Mouse (Mus musculus) neural tube, embryonic 14.5 days (tissue): ENCODE results near the gene Als2cr12. TPM values are rescaled to one million over a fixed set of nuclear protein-coding genes. Genes with fewer than 3 reads are reported as not detected.

Source experiments
- ATAC-seq: fragments of 200-750 bp; cut with Nextera tagmentation; 2 replicates; pipeline ENCODE4 v1.8.0; 2017; ENCODE audit warnings: low read depth, mild to moderate bottlenecking, moderate TSS enrichment, moderate library complexity
- H3K27ac ChIP-seq: fragments of 300-500 bp; sonication (generic); 2 replicates; pipeline ENCODE4 v1.5.1; 2014; ENCODE audit warnings: low read depth, mild to moderate bottlenecking, control low read depth, low read length, moderate library complexity, mixed read lengths
- H3K27me3 ChIP-seq: fragments of 300-500 bp; sonication (generic); 2 replicates; pipeline ENCODE4 v1.6.1; 2014; ENCODE audit warnings: low read length; ENCODE audit not compliant: control insufficient read depth, insufficient read depth
- H3K36me3 ChIP-seq: fragments of 300-500 bp; sonication (generic); 2 replicates; pipeline ENCODE4 v1.6.1; 2014; ENCODE audit warnings: low read length, mixed read lengths; ENCODE audit not compliant: control insufficient read depth, insufficient read depth
- H3K4me1 ChIP-seq: fragments of 300-500 bp; sonication (generic); 2 replicates; pipeline ENCODE4 v1.6.1; 2014; ENCODE audit warnings: low read length; ENCODE audit not compliant: control insufficient read depth, insufficient read depth
- H3K4me2 ChIP-seq: fragments of 300-500 bp; sonication (generic); 2 replicates; pipeline ENCODE4 v1.6.1; 2014; ENCODE audit warnings: mild to moderate bottlenecking, low read depth, low read length, control low read depth
- H3K4me3 ChIP-seq: fragments of 300-500 bp; sonication (generic); 2 replicates; pipeline ENCODE4 v1.5.1; 2014; ENCODE audit warnings: low read depth, low read length, control low read depth, mixed read lengths
- H3K9ac ChIP-seq: fragments of 300-500 bp; sonication (generic); replicated peaks from 2 replicates; pipeline ENCODE4 v1.6.1; 2014; ENCODE audit warnings: low read depth, mild to moderate bottlenecking, control low read depth, low read length, mixed read lengths
- H3K9me3 ChIP-seq: fragments of 300-500 bp; sonication (generic); 2 replicates; pipeline ENCODE4 v1.6.1; 2016; ENCODE audit warnings: low read length; ENCODE audit not compliant: control insufficient read depth
- WGBS: fragments of 180-500 bp; shearing (Covaris S2); extraction: QIAGEN DNeasy Blood & Tissue Kit; methylation state at CpG from one replicate; pipeline ENCODE4 v1.1.7; 2014; 5-methylcytosine and 5-hydroxymethylcytosine counted together
- polyA plus RNA-seq: library from polyadenylated mRNA; unstranded; fragments of >200 nt; fragmentation: Nextera tagmentation; extraction: Ambion mirVana; gene quantifications from 2 replicates; pipeline ENCODE4 v1.2.1, GENCODE M21; 2014

The Als2cr12 gene
- polyA plus RNA-seq, 1 experiment from 2014 or later: 0.11 TPM

DNA sequence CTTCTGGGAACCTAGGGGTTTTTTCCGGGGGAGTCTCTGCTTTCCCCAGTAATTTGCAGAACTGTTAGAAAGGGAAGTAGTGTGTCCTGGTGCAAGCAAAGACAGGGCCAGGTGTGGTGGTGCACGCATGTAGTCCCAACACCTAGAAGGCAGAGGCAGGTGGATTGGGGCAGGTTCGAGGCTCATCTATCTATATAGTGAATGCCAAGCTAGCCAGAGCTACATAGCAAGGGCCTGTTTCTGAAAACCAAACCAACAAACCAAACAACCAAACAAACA lies 32.7 kb upstream of the Als2cr12 start:
- no peak overlapping the region for H3K27ac ChIP-seq
- H3K27me3 ChIP-seq: no peaks in the 10 kb centered on the region
- 98% methylated on average over 3 of the region's 3 CpGs for WGBS
- H3K4me2 ChIP-seq: no peak overlapping the region
- ATAC-seq: no peak
- H3K36me3 ChIP-seq: no peaks in the 10 kb centered on the region
- no peak overlapping the region for H3K9ac ChIP-seq
- no peaks in the 10 kb centered on the region for H3K4me1 ChIP-seq
- no peaks in the 10 kb centered on the region for H3K9me3 ChIP-seq
- no peak overlapping the region for H3K4me3 ChIP-seq

DNA sequence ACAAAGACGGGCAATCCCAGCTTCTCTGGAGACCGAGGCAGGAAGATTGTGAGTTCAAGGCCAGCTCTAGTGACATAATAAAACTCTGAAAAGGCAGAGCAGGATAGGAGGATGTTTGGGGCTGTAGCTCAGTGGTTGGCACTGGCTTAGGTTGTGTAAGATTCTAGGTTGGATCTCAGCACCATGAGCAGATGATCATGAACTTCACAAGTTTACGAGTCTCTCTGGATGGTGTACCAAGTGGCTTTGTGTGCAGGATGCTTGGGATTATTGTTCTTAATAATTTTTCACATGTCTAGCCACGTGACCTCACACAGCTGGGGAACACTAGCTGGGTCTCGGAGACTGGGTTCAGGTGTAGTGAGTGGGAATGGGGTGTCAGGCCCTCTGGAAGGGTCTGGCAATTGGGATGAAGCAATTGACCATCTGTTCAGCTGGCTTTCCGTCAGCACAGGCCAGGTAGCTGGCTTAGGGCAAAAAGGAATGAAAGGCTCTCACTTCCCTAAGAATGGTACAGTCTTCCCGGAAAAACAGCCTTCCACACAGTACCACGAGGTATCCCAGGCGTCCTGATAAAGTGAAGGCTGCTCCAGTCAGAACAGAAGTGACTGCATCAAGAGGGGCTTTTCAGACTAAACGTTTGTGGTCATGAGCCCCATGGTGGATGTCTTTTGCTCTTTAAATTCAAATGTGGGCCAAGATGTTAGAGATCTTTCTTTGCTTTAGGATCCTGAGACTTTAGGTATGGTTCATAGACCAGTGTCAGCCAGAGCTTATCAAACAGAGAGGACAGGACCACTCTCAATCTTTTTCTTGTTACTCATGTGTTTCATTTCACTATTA lies 32.2 kb upstream of the Als2cr12 start:
- no peak overlapping the region for H3K27ac ChIP-seq
- no peak overlapping the region for H3K4me2 ChIP-seq
- no peaks in the 10 kb centered on the region for H3K9me3 ChIP-seq
- no peaks in the 10 kb centered on the region for H3K4me1 ChIP-seq
- no peaks in the 10 kb centered on the region for H3K27me3 ChIP-seq
- WGBS: 93% methylated on average over 10 of the region's 10 CpGs
- H3K4me3 ChIP-seq: no peak overlapping the region
- no peak overlapping the region for H3K9ac ChIP-seq
- no peak for ATAC-seq
- H3K36me3 ChIP-seq: no peaks in the 10 kb centered on the region

DNA sequence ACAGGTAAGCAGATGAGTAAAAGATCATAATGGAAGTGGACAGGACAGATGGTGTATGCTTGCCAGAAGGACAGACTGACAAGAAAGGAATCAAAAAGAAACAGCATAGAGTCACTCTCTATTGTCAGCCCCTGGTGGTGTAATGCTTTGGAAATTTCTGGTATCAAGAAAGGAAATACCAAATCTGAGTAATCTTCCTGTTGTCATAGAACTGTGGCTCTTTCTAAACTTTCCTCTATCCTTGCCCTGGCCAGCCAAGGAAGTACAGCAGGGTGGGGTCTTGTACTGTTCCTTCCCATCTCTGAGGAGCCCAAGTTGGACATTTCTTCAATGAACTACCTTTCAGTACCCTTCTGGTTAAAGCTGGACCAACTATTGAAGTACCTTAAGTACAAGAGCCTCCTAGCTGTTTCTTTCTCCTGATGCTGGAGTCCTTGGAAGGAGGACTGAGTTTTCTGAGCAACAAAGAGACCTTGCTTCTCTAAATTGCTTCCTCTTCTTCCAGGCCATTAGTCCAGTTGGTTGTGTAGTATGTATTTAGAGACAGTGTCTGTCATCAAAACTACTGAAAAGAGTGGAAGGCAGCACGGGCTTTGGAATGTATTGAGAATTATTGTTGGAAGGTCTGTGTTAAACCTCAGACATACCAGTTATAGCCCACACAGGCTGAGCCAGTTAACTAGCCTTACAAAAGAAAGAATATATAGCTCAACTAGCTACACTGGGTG lies 31.4 kb upstream of the Als2cr12 start:
- Histone ChIP-seq H3K9me3 (no peaks in the 10 kb centered on the region), H3K27ac (no peak overlapping the region), H3K36me3 (no peaks in the 10 kb centered on the region), H3K4me3 (no peak overlapping the region), H3K4me1 (no peaks in the 10 kb centered on the region), H3K27me3 (no peaks in the 10 kb centered on the region), H3K9ac (no peak overlapping the region), H3K4me2 (no peak overlapping the region)
- ATAC-seq: no peak
- 89% methylated on average over 1 of the region's 1 CpGs for WGBS

GRCm38 (mm10) chr1:58725767-58726166 lies 30.0 kb upstream of the Als2cr12 start:
- Histone ChIP-seq H3K4me3 (no peak overlapping the region), H3K4me1 (no peaks in the 10 kb centered on the region), H3K4me2 (no peak overlapping the region), H3K9me3 (no peaks in the 10 kb centered on the region), H3K9ac (no peak overlapping the region), H3K27me3 (no peaks in the 10 kb centered on the region), H3K27ac (no peak overlapping the region), H3K36me3 (no peaks in the 10 kb centered on the region)
- ATAC-seq: no peak
- 91% methylated on average over 5 of the region's 5 CpGs for WGBS

- no peak for ATAC-seq
- H3K27me3 ChIP-seq: no peaks in the 10 kb centered on the region
- no peak overlapping the region for H3K9ac ChIP-seq
- H3K4me3 ChIP-seq: no peak overlapping the region
- no peaks in the 10 kb centered on the region for H3K36me3 ChIP-seq
- no peaks in the 10 kb centered on the region for H3K9me3 ChIP-seq
- no peak overlapping the region for H3K27ac ChIP-seq
- no peak overlapping the region for H3K4me2 ChIP-seq
- no peaks in the 10 kb centered on the region for H3K4me1 ChIP-seq
Measured at GRCm38 (mm10) chr1:58725095-58725494, 29.3 kb upstream of the Als2cr12 start.

- no peaks in the 10 kb centered on the region for H3K9me3 ChIP-seq
- H3K4me2 ChIP-seq: no peak overlapping the region
- no peaks in the 10 kb centered on the region for H3K4me1 ChIP-seq
- H3K9ac ChIP-seq: no peak overlapping the region
- H3K36me3 ChIP-seq: no peaks in the 10 kb centered on the region
- H3K27me3 ChIP-seq: no peaks in the 10 kb centered on the region
- WGBS: 67% methylated on average over 5 of the region's 9 CpGs
- no peak overlapping the region for H3K27ac ChIP-seq
- no peak for ATAC-seq
- H3K4me3 ChIP-seq: no peak overlapping the region
Measured at GRCm38 (mm10) chr1:58724533-58724932, 28.7 kb upstream of the Als2cr12 start.

DNA sequence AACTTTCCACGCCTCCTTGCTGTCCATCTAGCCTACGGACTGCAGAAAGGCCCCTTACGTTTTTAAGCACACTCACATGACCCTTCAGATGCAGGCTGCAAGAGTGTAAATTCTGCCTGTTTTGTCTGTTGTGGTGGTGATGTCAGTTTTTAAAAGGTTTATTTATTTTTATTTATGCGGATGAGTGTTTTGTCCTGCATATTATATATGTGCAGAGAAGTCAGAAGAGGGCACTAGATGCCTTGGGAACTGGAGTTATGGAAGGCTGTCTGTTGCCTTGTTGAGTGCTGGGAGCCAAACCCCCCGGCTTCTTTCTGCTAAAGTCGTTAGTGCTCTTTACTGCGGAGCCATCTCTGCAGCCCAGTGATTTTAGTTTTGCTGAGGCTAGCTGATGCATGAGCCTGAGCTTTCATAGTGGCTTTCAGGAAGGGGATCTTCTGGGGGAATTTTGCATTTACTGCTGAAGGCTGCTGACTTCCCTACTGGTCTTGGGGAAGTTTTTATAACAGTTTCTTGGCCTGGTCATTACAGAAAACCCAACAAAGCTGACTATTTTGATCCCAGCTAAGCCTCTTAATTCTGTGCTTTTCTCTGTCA lies 28.1 kb upstream of the Als2cr12 start:
- Histone ChIP-seq H3K4me2 (no peak overlapping the region), H3K27ac (no peak overlapping the region), H3K4me1 (no peaks in the 10 kb centered on the region), H3K36me3 (no peaks in the 10 kb centered on the region), H3K9ac (no peak overlapping the region), H3K4me3 (no peak overlapping the region), H3K27me3 (no peaks in the 10 kb centered on the region), H3K9me3 (no peaks in the 10 kb centered on the region)
- 65% methylated on average over 7 of the region's 7 CpGs for WGBS
- no peak for ATAC-seq

GRCm38 (mm10) chr1:58723062-58723808 lies 27.4 kb upstream of the Als2cr12 start:
- 74% methylated on average over 7 of the region's 7 CpGs for WGBS
- H3K27ac ChIP-seq: no peak overlapping the region
- no peaks in the 10 kb centered on the region for H3K4me1 ChIP-seq
- no peak overlapping the region for H3K9ac ChIP-seq
- no peaks in the 10 kb centered on the region for H3K27me3 ChIP-seq
- H3K9me3 ChIP-seq: no peaks in the 10 kb centered on the region
- H3K36me3 ChIP-seq: no peaks in the 10 kb centered on the region
- no peak overlapping the region for H3K4me2 ChIP-seq
- ATAC-seq: no peak
- H3K4me3 ChIP-seq: no peak overlapping the region
